Mouse (Mus musculus) kidney, adult 2 months (tissue): ENCODE results near the gene 2510009E07Rik. TPM values are rescaled to one million over a fixed set of nuclear protein-coding genes. Genes with fewer than 3 reads are reported as not detected.

Experiments used
- DNase-seq: peaks from one replicate; pipeline ENCODE4 v3.0.0; 2021
- H3K27ac ChIP-seq: fragments of 200-500 bp; 2 replicates; pipeline ENCODE4 v1.5.1; 2012; ENCODE audit warnings: low read depth, low read length, control low read depth, inconsistent platforms; ENCODE audit not compliant: insufficient read depth
- H3K27me3 ChIP-seq: fragments of 200-500 bp; replicated peaks from 2 replicates; pipeline ENCODE4 v1.6.1; 2012; ENCODE audit warnings: mild to moderate bottlenecking, moderate library complexity, low read length, inconsistent platforms; ENCODE audit not compliant: control insufficient read depth, insufficient read depth
- H3K36me3 ChIP-seq: fragments of 200-500 bp; 2 replicates; pipeline ENCODE4 v1.6.1; 2012; ENCODE audit warnings: mild to moderate bottlenecking, moderate library complexity, low read length, inconsistent platforms; ENCODE audit not compliant: control insufficient read depth, insufficient read depth
- H3K4me1 ChIP-seq: fragments of 200-500 bp; 2 replicates; pipeline ENCODE4 v1.6.1; 2011; ENCODE audit warnings: low read length; ENCODE audit not compliant: control insufficient read depth, insufficient read depth
- H3K4me3 ChIP-seq: fragments of 200-500 bp; 2 replicates; pipeline ENCODE4 v1.5.1; 2011; ENCODE audit warnings: mild to moderate bottlenecking, low read depth, low read length, control low read depth; ENCODE audit not compliant: insufficient read depth
- CTCF ChIP-seq: fragments of 200-500 bp; conservative IDR thresholded peaks from 2 replicates; pipeline ENCODE4 v1.5.1; 2011; ENCODE audit warnings: low read depth, mild to moderate bottlenecking, control low read depth, low read length, moderate library complexity, mixed read lengths; ENCODE audit not compliant: insufficient read depth, insufficient read length
- POLR2A ChIP-seq: fragments of 200-500 bp; IDR thresholded peaks from one replicate; pipeline ENCODE4 v1.6.1; 2011; ENCODE audit warnings: low read depth, low read length, control low read depth
- WGBS: fragments of 180-500 bp; shearing (Covaris S2); methylation state at CpG from one replicate; pipeline ENCODE4 v1.1.7; 2018; 5-methylcytosine and 5-hydroxymethylcytosine counted together
- polyA plus RNA-seq: library from polyadenylated mRNA; depleted of rRNA; stranded (reverse); fragments of >200 nt; gene quantifications from 2 replicates; pipeline ENCODE4 v1.2.3, GENCODE M21; 2012; rRNA removed

Gene 2510009E07Rik
- polyA plus RNA-seq, 1 experiment: 14.6 TPM

DNA sequence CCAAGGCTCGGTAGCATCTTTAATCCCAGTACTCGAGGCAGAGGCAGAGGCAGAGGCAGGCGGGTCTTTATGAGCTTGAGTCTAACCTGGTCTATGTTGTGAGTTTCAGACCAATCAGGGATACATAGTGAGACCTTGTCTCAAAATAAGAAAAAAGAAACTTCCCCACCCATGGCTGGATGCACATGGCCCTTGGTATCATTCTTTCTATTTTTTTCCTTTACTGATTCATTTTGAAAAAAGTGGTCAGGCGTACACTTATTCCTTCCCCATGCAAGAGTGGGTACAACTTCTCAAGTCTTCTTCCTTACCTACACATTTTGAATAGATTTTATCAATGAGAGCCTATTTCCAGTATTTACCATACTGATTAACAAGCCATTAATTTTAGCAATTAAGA, 84.0 kb downstream of the 2510009E07Rik start:
- no peak overlapping the region for H3K4me3 ChIP-seq
- DNase-seq: no peak
- WGBS: 95% methylated on average over 4 of the region's 4 CpGs
- no peak overlapping the region for H3K27ac ChIP-seq
- H3K27me3 ChIP-seq: no peaks in the 10 kb centered on the region
- no peak for TF ChIP-seq CTCF
- TF ChIP-seq POLR2A: no peak
- no peaks in the 10 kb centered on the region for H3K36me3 ChIP-seq
- H3K4me1 ChIP-seq: 0 out of 2 replicates have a peak, but pooled peaks cover 4% of the 10 kb centered on the region

DNA sequence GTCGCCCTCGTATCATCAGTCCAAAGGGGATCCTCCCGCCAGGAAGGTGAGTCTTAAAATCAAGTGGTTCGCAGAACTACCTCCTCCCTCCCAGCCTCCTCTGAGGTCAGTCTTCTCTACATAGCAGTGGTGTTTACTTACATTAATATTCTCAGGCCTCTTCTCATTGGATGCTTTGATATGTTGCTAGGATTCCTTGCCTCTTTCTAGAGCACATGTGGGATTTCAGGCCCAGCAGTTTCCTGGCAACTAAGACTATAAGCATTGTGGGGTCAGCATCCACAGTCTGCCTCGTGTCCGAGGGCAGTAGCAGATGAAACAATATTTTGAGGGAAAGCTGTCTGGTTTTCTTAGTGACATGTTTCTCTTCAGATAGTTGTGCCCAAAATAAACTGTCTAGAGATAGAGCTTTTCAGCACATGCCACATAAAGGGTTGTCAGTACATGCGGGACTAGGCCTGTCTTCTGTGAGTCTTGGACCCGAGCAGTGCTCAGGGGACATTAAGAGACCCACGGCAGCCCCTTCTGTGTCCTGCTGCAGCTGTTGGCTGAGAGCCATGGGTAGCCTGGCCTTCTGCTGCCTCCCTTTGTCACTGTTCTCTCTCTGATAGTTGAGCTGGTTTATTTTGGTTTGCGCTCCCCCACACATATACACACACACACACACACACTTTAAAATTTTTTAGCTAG, 86.1 kb downstream of the 2510009E07Rik start:
- no peak overlapping the region for H3K27ac ChIP-seq
- DNase-seq: no peak

GRCm38 (mm10) chr16:21607651-21608040, 86.8 kb downstream of the 2510009E07Rik start:
- no peaks in the 10 kb centered on the region for H3K27me3 ChIP-seq
- no peak overlapping the region for H3K4me3 ChIP-seq
- 62% methylated on average over 5 of the region's 5 CpGs for WGBS
- no peak overlapping the region for H3K27ac ChIP-seq
- H3K4me1 ChIP-seq: 0 out of 2 replicates have a peak, but pooled peaks cover 4% of the 10 kb centered on the region
- no peak for TF ChIP-seq CTCF
- TF ChIP-seq POLR2A: no peak
- no peaks in the 10 kb centered on the region for H3K36me3 ChIP-seq
- no peak for DNase-seq

More for the DNA sequence above, 86.1 kb downstream of the 2510009E07Rik start:
- H3K4me1 ChIP-seq: 0 out of 2 replicates have a peak, but pooled peaks cover 4% of the 10 kb centered on the region
- WGBS: 80% methylated on average over 10 of the region's 10 CpGs
- no peaks in the 10 kb centered on the region for H3K36me3 ChIP-seq
- H3K27me3 ChIP-seq: no peaks in the 10 kb centered on the region
- no peak overlapping the region for H3K4me3 ChIP-seq
- TF ChIP-seq CTCF (no peak), POLR2A (no peak)

DNA sequence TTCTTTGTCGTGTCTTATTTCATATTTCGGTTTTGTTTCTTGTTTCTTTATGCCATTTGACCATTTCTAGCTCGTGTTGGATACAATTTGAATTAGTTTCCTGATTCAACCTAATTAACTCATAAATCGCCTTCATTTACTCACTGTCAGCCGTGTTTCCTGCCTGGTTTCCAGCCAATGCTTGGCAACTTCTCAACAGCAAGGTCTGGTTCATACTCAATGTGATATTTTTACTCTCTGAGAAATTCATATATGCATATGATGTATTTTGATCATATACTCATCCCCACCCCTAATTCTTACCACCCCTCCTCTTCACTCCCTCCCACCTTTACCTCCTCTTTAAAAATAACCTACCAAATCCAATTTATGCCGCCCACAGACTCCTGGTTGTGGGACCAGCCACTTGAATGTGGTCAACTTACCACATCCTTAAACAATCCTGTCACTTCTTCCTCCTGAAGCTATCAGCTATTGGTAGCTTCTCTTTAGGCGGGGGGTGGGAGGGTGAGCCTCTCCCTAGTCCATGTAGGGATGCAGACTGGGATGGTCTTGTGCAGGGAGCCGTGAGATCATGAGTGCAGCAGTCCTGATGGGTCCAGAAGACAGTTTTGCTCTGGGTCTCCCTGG, 87.3 kb downstream of the 2510009E07Rik start:
- no peak overlapping the region for H3K27ac ChIP-seq
- DNase-seq: peak; percentile 61
- 63% methylated on average over 8 of the region's 8 CpGs for WGBS
- H3K4me1 ChIP-seq: 0 out of 2 replicates have a peak, but pooled peaks cover 4% of the 10 kb centered on the region
- no peak for TF ChIP-seq POLR2A
- TF ChIP-seq CTCF: no peak
- H3K27me3 ChIP-seq: no peaks in the 10 kb centered on the region
- H3K36me3 ChIP-seq: no peaks in the 10 kb centered on the region
- no peak overlapping the region for H3K4me3 ChIP-seq

GRCm38 (mm10) chr16:21606249-21607020, 88.0 kb downstream of the 2510009E07Rik start:
- no peak for DNase-seq
- TF ChIP-seq CTCF (no peak), POLR2A (no peak)
- Histone ChIP-seq H3K27ac (no peak overlapping the region), H3K4me3 (no peak overlapping the region), H3K4me1 (0 out of 2 replicates have a peak, but pooled peaks cover 4% of the 10 kb centered on the region), H3K27me3 (no peaks in the 10 kb centered on the region), H3K36me3 (no peaks in the 10 kb centered on the region)
- 72% methylated on average over 6 of the region's 6 CpGs for WGBS

DNA sequence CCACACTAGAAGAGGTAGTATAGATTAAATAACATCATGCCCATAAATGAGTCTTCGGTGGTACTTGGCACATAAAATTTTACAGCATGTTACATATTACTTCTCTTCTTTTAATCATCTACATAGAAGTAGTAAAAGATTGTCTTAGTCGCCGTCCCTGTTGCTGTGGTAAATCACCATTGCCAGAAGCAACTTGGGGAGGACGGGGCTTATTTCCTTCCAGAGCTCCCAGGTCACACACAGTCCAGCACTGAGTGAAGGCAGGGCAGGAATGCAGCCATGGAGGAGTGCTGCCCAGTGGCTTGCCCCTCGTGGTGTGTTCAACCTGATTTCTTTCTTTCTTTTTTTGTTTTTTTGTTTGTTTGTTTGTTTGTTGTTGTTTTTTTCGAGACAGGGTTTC, 90.1 kb downstream of the 2510009E07Rik start:
- Histone ChIP-seq H3K4me1 (0 out of 2 replicates have a peak, but pooled peaks cover 4% of the 10 kb centered on the region), H3K4me3 (no peak overlapping the region), H3K27me3 (no peaks in the 10 kb centered on the region), H3K36me3 (no peaks in the 10 kb centered on the region), H3K27ac (no peak overlapping the region)
- 47% methylated on average over 6 of the region's 6 CpGs for WGBS
- no peak for TF ChIP-seq CTCF
- no peak for TF ChIP-seq POLR2A
- DNase-seq: peak; percentile 80

Other genes with a start within 250 kb of the 2510009E07Rik start
- gene Ehhadh, start 93.1 kb upstream of the 2510009E07Rik start, polyA plus RNA-seq: 224 and 248 TPM in 2 replicates
- 4.6 and 4.8 TPM in 2 replicates for gene Map3k13, start 99.7 kb upstream of the 2510009E07Rik start, polyA plus RNA-seq